Mouse (Mus musculus) c-Kit-positive CD71-positive TER-119-positive erythroid progenitor cells, embryonic 14.5 days (primary cell): ENCODE data around the gene H2-M10.2.
"Not testable (repeated sequence)": the region's sequence is repeated elsewhere in the genome, so short reads cannot be mapped to it uniquely, and the experiment has no call there.

Experiments
- DNase-seq: peaks from one replicate; pipeline ENCODE4 v3.0.0-alpha.2; 2013; ENCODE audit warnings: low spot score

H2-M10.2 gene

DNA sequence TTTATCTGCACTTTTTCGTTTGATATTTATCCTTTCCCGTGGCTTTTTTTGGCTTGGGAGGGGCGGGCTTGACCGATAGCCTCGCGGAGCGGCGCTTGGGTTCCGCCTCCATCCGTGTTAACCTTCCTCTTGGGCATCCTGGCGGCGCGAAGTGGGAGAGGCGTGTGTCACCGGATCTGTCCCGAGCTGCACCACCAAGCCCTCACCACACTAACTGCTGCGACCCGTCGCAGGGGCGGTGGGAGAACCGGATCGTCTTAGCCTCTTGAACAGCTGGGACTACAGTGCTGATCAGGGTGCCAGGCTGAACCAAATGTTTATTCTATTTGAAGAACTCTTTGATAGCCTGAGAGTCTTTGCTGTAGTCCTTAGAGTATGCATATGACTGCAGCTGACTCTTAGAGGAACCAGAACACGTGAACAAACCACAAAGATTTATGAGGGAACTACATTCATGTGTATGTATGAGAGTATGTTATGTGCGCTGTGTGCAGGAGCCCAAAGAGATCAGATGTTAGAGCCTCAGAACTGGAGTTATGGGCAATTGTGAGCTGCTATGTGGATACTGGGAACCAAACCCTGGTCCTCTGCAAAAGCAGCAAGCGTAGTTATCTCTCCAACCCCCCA lies 33.9 kb downstream of the H2-M10.2 start:
- no peak for DNase-seq

DNA sequence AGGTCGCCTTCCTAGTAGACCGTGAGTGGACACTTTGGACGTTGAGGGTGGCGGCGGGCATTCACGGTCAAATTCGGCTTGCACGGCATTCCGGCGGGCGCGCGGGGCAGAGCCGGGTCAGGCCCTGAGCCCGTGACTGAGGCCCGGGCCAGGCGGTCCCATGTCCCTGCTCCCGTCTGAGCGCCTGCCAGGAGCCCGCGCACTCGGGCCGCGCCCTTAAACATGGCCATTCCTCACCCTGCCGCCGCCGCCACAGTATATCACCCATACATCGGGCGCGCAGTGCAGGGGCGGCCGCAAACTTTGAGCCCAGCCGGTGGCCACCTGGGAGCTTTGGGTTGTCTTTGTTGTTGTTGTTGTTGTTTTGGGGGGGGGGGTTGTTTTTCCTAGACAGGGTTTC lies 37.4 kb downstream of the H2-M10.2 start:
- DNase-seq, result no peak

DNA sequence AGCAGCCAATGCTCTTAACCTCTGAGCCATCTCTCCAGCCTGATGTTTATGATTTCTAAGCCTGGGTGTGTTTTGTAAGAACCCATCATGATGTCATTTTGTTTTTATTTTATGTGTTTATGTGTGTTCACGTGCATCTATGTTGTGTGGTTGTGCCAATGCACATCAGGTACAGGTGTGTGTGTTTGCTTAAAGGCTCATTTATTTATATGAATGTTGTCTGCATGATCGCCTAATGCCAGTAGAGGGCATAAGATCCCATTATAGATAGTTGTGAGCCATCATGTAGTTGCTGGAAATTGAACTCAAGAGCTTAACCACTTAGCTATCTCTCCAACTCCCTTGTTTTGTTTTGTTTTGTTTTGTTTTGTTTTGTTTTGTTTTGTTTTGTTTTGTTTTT lies 40.5 kb downstream of the H2-M10.2 start:
- no peak for DNase-seq

DNA sequence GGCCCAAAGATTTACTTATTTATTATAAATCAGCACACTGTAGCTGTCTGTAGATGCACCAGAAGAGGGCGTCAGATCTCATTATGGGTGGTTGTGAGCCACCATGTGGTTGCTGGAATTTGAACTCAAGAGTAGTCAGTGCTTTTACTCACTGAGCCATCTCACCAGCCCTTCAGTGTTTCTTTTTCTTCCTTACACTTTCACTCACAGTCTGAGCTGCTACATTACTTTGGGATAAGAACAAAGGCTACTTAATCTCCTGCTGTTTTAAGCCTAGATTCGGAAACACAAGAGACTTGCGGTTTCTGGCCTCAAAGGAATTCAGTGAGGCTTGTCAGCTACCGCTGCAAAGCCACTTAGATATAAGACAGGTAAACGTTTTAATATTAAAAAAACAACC lies 42.3 kb downstream of the H2-M10.2 start:
- no peak for DNase-seq

DNA sequence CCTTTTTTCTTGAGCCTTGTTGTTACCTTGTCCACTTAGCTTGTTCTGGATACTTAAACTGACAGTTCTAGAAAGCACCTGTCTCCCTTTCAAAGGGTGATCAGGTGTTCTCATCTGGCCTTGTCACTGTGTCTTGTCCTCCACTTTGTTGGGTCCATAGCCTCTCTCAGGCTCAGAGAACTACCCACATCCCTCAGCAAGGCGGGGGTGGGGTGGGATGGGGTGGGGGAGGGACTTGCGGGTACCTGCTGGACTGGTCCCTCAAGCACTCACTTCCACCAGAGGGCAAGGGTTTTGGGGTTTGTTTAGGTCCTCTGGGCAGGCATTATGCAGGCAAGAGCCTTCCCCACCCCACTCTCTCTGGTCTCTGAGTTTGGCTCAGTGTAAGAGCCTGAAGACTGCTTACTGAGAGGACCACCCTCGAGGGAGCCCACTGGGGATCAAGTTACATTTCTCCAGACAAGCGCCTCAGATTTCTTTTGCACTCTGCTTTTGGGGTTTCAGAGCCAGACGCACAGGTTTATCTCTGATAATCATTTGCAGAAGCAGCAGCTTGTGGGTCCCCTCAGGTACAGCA lies 45.6 kb downstream of the H2-M10.2 start:
- no peak for DNase-seq

- DNase-seq, result no peak
Measured at GRCm38 (mm10) chr17:36237321-36237921, 48.9 kb downstream of the H2-M10.2 start.

DNA sequence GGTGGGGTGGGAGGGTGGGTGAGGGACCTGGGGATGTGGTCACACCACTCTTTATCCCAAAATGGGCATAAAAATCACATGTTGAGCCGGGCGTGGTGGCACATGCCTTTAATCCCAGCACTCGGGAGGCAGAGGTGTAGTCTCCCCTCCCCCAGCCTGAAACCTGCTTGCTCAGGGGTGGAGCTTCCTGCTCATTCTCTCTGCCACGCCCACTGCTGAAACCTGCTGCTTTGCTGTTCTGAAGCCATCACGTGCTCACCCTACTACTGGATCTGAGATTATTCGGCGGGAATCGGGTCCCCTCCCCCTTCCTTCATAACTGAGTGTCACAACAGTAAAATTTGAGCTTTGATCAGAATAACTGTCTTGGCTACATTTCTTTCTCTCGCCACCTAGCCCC lies 51.0 kb downstream of the H2-M10.2 start:
- DNase-seq, result not testable (repeated sequence)
